Mouse (Mus musculus) thymus, adult 2 months (tissue): Measurements from ENCODE around the gene 1700008O03Rik.

Experiments
- CTCF ChIP-seq: fragments of 200-500 bp; IDR thresholded peaks from 2 replicates; pipeline ENCODE4 v1.5.1; 2012; ENCODE audit warnings: mild to moderate bottlenecking, control low read depth, low read length, moderate library complexity, borderline replicate concordance; ENCODE audit not compliant: control insufficient read depth, poor library complexity, insufficient read depth; ENCODE audit errors: extremely low read depth
- POLR2A ChIP-seq: fragments of 200-500 bp; IDR thresholded peaks from 2 replicates; pipeline ENCODE4 v1.6.1; 2012; ENCODE audit warnings: mild to moderate bottlenecking, low read length, control low read depth, moderate library complexity; ENCODE audit not compliant: control insufficient read depth, poor library complexity, insufficient read depth; ENCODE audit errors: extremely low read depth

GRCm38 (mm10) chr7:44322290-44322689 is 63.3 kb downstream of the 1700008O03Rik start:
- TF ChIP-seq CTCF, result no peak
- no peak for TF ChIP-seq POLR2A
